8 mouse cellular contexts compared by ENCODE assay signal in the genomic region with DNA sequence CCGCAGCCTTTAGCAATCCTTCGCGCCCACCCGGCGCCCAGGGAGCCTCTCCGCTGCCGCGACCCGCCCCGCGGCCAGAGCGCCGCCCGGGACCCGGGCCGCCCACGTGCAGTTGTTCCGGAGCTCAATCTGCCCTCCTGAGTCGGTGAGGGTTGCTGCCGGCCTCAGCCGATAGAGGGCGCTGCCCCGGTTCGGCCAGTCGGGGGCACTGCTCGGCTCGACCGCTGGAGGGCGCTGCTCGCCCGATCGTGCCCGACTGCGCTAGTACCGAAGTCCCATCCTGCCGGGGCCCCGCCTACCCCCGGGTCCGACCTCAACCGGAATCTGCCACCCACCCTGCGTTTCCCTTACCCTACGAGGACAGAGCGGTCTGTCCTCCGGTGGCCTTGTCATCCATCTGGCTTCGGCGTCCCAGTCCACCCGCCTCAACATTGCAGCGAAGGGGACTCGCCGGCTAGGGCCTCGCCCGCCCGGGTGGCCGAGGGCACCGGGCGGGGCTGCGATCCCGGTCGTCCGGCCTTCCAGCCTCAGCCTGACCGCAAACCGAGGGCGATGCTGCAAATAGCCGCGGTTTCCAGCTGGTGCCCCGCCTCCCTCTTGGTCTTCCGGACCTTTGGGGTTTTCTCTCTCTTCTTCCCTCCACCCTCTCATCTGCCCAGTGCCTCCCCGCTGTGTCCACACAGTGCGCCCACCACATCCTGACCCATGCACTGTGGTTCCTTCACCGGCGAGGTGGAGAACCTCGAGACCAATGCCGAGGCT. TPM values are rescaled to one million over a fixed set of nuclear protein-coding genes. Genes with fewer than 3 reads are reported as not detected.
DNase-seq lines count a peak whose midpoint lies in the region; ATAC-seq lines count a peak whose summit lies in the region.

No protein-coding gene starts in this region.

- WGBS in hindbrain, embryonic 16.5 days: under 1% methylated on average over 66 of the region's 73 CpGs

- H3K9me3 ChIP-seq in hindbrain, embryonic 16.5 days (ENCODE audit: control insufficient read depth, low read length): no peaks in the 10 kb centered on the region

- H3K27ac ChIP-seq in hindbrain, embryonic 16.5 days (ENCODE audit: low read depth, low read length): peak overlapping the region; percentile 44; the same call in 1 of the 2 replicates

- H3K4me2 ChIP-seq in hindbrain, embryonic 16.5 days (ENCODE audit: low read length): peak overlapping the region; percentile 98

- H3K9ac ChIP-seq in hindbrain, embryonic 16.5 days (ENCODE audit: low read depth, low read length): peak overlapping the region; percentile 79

- peak; percentile 72 for ATAC-seq in hindbrain, embryonic 16.5 days

- H3K27me3 ChIP-seq in hindbrain, embryonic 16.5 days (replicated peaks; ENCODE audit: control insufficient read depth, insufficient read depth, low read length): peaks cover 2% of the 10 kb centered on the region

- no peaks in the 10 kb centered on the region for H3K36me3 ChIP-seq in hindbrain, embryonic 16.5 days (ENCODE audit: control insufficient read depth, insufficient read depth, low read length)

- DNase-seq in ZHBTc4 (ENCODE audit: low read depth, low spot score): peak; percentile 93
- peak; percentile 89 to 97 for DNase-seq in cerebellum, postnatal 4 days (ENCODE audit: low spot score in 2 of 2)
- DNase-seq in gastrocnemius, adult 18-20 months (ENCODE audit: low spot score): peak; percentile 92
- peak; percentile 84 to 89 for DNase-seq in left cerebral cortex, adult 18-20 months (ENCODE audit: low spot score in 2 of 2)
- DNase-seq in lung, postnatal 4 days: peak; percentile 94 to 97
- DNase-seq in retina, postnatal 1 day: peak; percentile 90
- peak; percentile 94 for DNase-seq in thymus, postnatal 4 days

- peak overlapping the region; percentile 60 for H3K4me3 ChIP-seq in hindbrain, embryonic 16.5 days (ENCODE audit: low read length)

- H3K4me1 ChIP-seq in hindbrain, embryonic 16.5 days (ENCODE audit: control insufficient read depth, insufficient read depth, low read depth, low read length): peaks cover 16% of the 10 kb centered on the region

RNA-seq across cellular contexts. Expression of a gene that starts 2.1 kb away (rescaled TPM):
- total RNA-seq in gastrocnemius, adult 18-20 months (2021): not detected
- not detected in 2 replicates for polyA plus RNA-seq in hindbrain, embryonic 16.5 days (2015; fragmentation: Nextera tagmentation; extraction: Ambion mirVana)
- total RNA-seq in left cerebral cortex, adult 18-20 months (2021): not detected

RNA-seq across cellular contexts. Expression of a gene that starts 50.8 kb away (rescaled TPM):
- total RNA-seq in gastrocnemius, adult 18-20 months (2021): 10 to 100 TPM; 19.7 to 23.9 TPM
- polyA plus RNA-seq in hindbrain, embryonic 16.5 days (2015; fragmentation: Nextera tagmentation; extraction: Ambion mirVana): 61.5 and 67.2 TPM in 2 replicates
- total RNA-seq in left cerebral cortex, adult 18-20 months (2021): 10 to 100 TPM; 75.7 to 81.8 TPM

Comparison
In these comparisons a context has a peak if more than half of its experiments do, and no peak if none do; other contexts are left out.
1. Peak in every context shown above with its lines: DNase-seq, ATAC-seq, H3K4me3 ChIP-seq and H3K27ac ChIP-seq.